Mouse (Mus musculus): Measurements from ENCODE around the gene Snap91. TPM values are rescaled to one million over a fixed set of nuclear protein-coding genes. Genes with fewer than 3 reads are reported as not detected.

The Snap91 gene
- total and polyA plus RNA-seq, 2 experiments from 2014 or later = 161 to 247 TPM

GRCm38 (mm10) chr9:86795236-86795635, 85.2 kb downstream of the Snap91 start:
- H3K9ac ChIP-seq (replicated peaks; ENCODE audit: low read length, poor library complexity, severe bottlenecking) = no peak overlapping the region
- no peak for TF ChIP-seq CTCF (IDR thresholded peaks at IDR 0.05)
- WGBS = 68% methylated on average over 3 of the region's 3 CpGs
- H3K4me1 ChIP-seq (ENCODE audit: insufficient read depth, low read length) = no peaks in the 10 kb centered on the region
- peaks cover 9% of the 10 kb centered on the region; the same call in 1 of the 2 replicates for H3K36me3 ChIP-seq (ENCODE audit: insufficient read depth, low read length)
- ATAC-seq (ENCODE audit: low FRiP score) = no peak; the same call in 1 of the 2 replicates
- no peaks in the 10 kb centered on the region for H3K9me3 ChIP-seq (ENCODE audit: low read length)
- no peak overlapping the region for H3K4me2 ChIP-seq (ENCODE audit: low read depth, low read length, poor library complexity, severe bottlenecking)
- no peak overlapping the region for H3K4me3 ChIP-seq (ENCODE audit: low read depth, low read length)
- DNase-seq (ENCODE audit: low spot score) = no peak
- no peak overlapping the region for H3K27ac ChIP-seq (ENCODE audit: low read depth, low read length)
- H3K27me3 ChIP-seq (ENCODE audit: insufficient read depth, low read length) = no peaks in the 10 kb centered on the region

DNA sequence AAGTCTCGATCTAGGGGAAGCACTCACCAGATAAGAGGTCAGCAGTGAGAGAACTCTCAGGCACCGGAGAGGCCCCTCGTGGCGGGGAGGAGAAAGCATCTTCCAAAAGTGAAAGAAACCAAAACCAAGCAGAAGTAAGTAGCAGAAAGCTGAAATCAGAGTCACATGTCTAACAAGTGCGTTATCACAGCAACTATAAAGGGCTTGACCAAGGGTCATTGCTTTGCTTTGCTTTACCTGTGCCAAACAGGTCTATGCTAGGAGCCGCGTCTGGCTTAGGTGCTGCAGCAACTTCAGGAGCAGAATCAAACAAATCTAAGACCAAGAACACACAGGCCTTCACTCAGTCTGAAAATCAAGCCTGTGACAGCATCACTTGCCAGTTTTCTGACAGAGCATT, 88.5 kb downstream of the Snap91 start:
- no peak for TF ChIP-seq CTCF (IDR thresholded peaks at IDR 0.05)
- no peak overlapping the region for H3K9ac ChIP-seq (replicated peaks; ENCODE audit: low read length, poor library complexity, severe bottlenecking)
- no peaks in the 10 kb centered on the region for H3K27me3 ChIP-seq (ENCODE audit: insufficient read depth, low read length)
- 85% methylated on average over 7 of the region's 7 CpGs for WGBS
- no peak overlapping the region for H3K4me3 ChIP-seq (ENCODE audit: low read depth, low read length)
- H3K27ac ChIP-seq (ENCODE audit: low read depth, low read length) = no peak overlapping the region
- DNase-seq (ENCODE audit: low spot score) = no peak
- H3K36me3 ChIP-seq (ENCODE audit: insufficient read depth, low read length) = peaks cover 13% of the 10 kb centered on the region; the same call in 1 of the 2 replicates
- H3K9me3 ChIP-seq (ENCODE audit: low read length) = no peaks in the 10 kb centered on the region
- H3K4me1 ChIP-seq (ENCODE audit: insufficient read depth, low read length) = no peaks in the 10 kb centered on the region
- no peak for ATAC-seq (ENCODE audit: low FRiP score)
- H3K4me2 ChIP-seq (ENCODE audit: low read depth, low read length, poor library complexity, severe bottlenecking) = no peak overlapping the region

GRCm38 (mm10) chr9:86789186-86789585, 91.3 kb downstream of the Snap91 start:
- WGBS = 76% methylated on average over 6 of the region's 6 CpGs
- Histone ChIP-seq H3K4me1 (ENCODE audit: insufficient read depth, low read length) (no peaks in the 10 kb centered on the region), H3K27me3 (ENCODE audit: insufficient read depth, low read length) (no peaks in the 10 kb centered on the region), H3K4me3 (ENCODE audit: low read depth, low read length) (no peak overlapping the region), H3K36me3 (ENCODE audit: insufficient read depth, low read length) (peaks cover 13% of the 10 kb centered on the region; the same call in 1 of the 2 replicates), H3K9me3 (ENCODE audit: low read length) (no peaks in the 10 kb centered on the region), H3K9ac (replicated peaks; ENCODE audit: low read length, poor library complexity, severe bottlenecking) (no peak overlapping the region), H3K27ac (ENCODE audit: low read depth, low read length) (no peak overlapping the region), H3K4me2 (ENCODE audit: low read depth, low read length, poor library complexity, severe bottlenecking) (no peak overlapping the region)
- no peak for TF ChIP-seq CTCF (IDR thresholded peaks at IDR 0.05)
- DNase-seq (ENCODE audit: low spot score) (no peak), ATAC-seq (ENCODE audit: low FRiP score) (no peak)

- peaks cover 23% of the 10 kb centered on the region; the same call in 1 of the 2 replicates for H3K36me3 ChIP-seq (ENCODE audit: insufficient read depth, low read length)
- WGBS = 90% methylated on average over 2 of the region's 2 CpGs
- H3K9me3 ChIP-seq (ENCODE audit: low read length) = no peaks in the 10 kb centered on the region
- no peaks in the 10 kb centered on the region for H3K4me1 ChIP-seq (ENCODE audit: insufficient read depth, low read length)
- ATAC-seq (ENCODE audit: low FRiP score) (no peak), DNase-seq (ENCODE audit: low spot score) (no peak)
- H3K4me2 ChIP-seq (ENCODE audit: low read depth, low read length, poor library complexity, severe bottlenecking) = no peak overlapping the region
- H3K9ac ChIP-seq (replicated peaks; ENCODE audit: low read length, poor library complexity, severe bottlenecking) = no peak overlapping the region
- no peaks in the 10 kb centered on the region for H3K27me3 ChIP-seq (ENCODE audit: insufficient read depth, low read length)
- no peak overlapping the region for H3K27ac ChIP-seq (ENCODE audit: low read depth, low read length)
- no peak for TF ChIP-seq CTCF (IDR thresholded peaks at IDR 0.05)
- H3K4me3 ChIP-seq (ENCODE audit: low read depth, low read length) = no peak overlapping the region
These were observed 97.6 kb downstream of the Snap91 start for GRCm38 (mm10) chr9:86782836-86783235.

GRCm38 (mm10) chr9:86781426-86781825, 99.0 kb downstream of the Snap91 start:
- H3K36me3 ChIP-seq (ENCODE audit: insufficient read depth, low read length) = peaks cover 26% of the 10 kb centered on the region
- 92% methylated on average over 4 of the region's 4 CpGs for WGBS

DNA sequence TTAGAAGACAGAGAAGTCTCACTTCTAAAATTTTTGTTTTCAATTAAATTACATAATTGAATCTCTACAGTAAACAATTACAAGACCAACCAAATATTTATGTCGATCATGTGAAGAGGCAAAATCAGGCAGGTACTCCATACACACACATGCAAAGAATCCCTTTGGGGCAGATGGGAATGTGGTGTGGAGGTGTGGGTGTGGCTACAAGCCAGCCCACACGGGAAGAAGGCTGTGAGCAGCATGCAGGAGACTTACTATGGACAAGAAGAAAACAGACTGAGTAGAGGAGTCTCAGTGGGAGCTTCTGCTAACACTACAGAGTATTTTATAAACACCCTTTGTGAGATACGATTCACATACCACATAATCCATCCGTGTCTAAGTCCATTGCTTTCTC, 102.2 kb downstream of the Snap91 start:
- H3K36me3 ChIP-seq (ENCODE audit: insufficient read depth, low read length) = peaks cover 43% of the 10 kb centered on the region
- no peak for TF ChIP-seq CTCF (IDR thresholded peaks at IDR 0.05)
- H3K27me3 ChIP-seq (ENCODE audit: insufficient read depth, low read length) = no peaks in the 10 kb centered on the region
- H3K9me3 ChIP-seq (ENCODE audit: low read length) = no peaks in the 10 kb centered on the region
- no peak overlapping the region for H3K9ac ChIP-seq (replicated peaks; ENCODE audit: low read length, poor library complexity, severe bottlenecking)
- H3K4me1 ChIP-seq (ENCODE audit: insufficient read depth, low read length) = no peaks in the 10 kb centered on the region
- H3K4me2 ChIP-seq (ENCODE audit: low read depth, low read length, poor library complexity, severe bottlenecking) = no peak overlapping the region
- 63% methylated on average over 4 of the region's 4 CpGs for WGBS
- ATAC-seq (ENCODE audit: low FRiP score) (no peak), DNase-seq (ENCODE audit: low spot score) (no peak)
- no peak overlapping the region for H3K4me3 ChIP-seq (ENCODE audit: low read depth, low read length)
- no peak overlapping the region for H3K27ac ChIP-seq (ENCODE audit: low read depth, low read length)

More at GRCm38 (mm10) chr9:86781426-86781825, 99.0 kb downstream of the Snap91 start:
- Histone ChIP-seq H3K4me2 (ENCODE audit: low read depth, low read length, poor library complexity, severe bottlenecking) (no peak overlapping the region), H3K9me3 (ENCODE audit: low read length) (no peaks in the 10 kb centered on the region), H3K27me3 (ENCODE audit: insufficient read depth, low read length) (no peaks in the 10 kb centered on the region), H3K4me1 (ENCODE audit: insufficient read depth, low read length) (no peaks in the 10 kb centered on the region), H3K4me3 (ENCODE audit: low read depth, low read length) (no peak overlapping the region), H3K9ac (replicated peaks; ENCODE audit: low read length, poor library complexity, severe bottlenecking) (no peak overlapping the region), H3K27ac (ENCODE audit: low read depth, low read length) (no peak overlapping the region)
- DNase-seq (ENCODE audit: low spot score) (no peak), ATAC-seq (ENCODE audit: low FRiP score) (no peak)
- TF ChIP-seq CTCF (IDR thresholded peaks at IDR 0.05) = no peak

All from midbrain, postnatal 0 days (tissue).